Mouse (Mus musculus) WW6 (cell line): ENCODE data around the gene Pim1.

Source experiments
- DNase-seq: peaks from one replicate; pipeline ENCODE4 v3.0.0-alpha.2; 2013; ENCODE audit warnings: low read depth, low spot score

Pim1 gene

DNA sequence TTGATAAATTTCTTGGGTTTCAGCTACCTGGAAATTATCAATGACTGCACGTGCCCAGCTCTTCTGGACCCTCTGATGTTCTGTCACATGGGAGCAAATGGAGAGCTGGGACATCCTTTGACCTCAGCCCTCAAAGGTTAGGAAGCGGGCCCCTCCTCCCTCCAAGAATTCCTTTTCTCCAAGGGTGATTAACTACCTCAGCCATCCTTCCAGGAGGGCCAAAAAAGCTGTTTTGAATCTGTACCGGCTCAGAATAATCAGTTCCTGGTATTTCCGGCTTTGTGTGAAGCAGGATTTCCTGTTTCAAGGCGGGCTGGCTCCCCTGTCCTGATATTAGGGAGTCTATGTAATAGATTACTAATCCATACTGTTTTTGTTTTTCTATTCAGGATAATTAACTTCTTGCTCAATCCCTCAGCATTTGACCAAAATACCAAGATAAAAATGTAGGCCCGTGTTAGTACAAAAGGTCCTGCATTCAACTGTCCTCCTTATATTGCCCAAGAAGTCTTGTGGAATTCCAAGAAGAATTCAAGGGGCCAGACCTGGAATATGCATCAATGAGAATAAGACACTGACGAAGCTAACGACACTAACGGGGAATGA, 25.0 kb upstream of the Pim1 start:
- DNase-seq, result no peak

- no peak for DNase-seq
Observed at GRCm38 (mm10) chr17:29467030-29467429, 23.5 kb upstream of the Pim1 start.

- DNase-seq, result no peak
Observed at GRCm38 (mm10) chr17:29473466-29473865, 17.1 kb upstream of the Pim1 start.

GRCm38 (mm10) chr17:29474036-29474435, 16.5 kb upstream of the Pim1 start:
- DNase-seq, result no peak

GRCm38 (mm10) chr17:29475142-29475541, 15.4 kb upstream of the Pim1 start:
- no peak for DNase-seq

- DNase-seq, result no peak
Observed at GRCm38 (mm10) chr17:29476461-29476860, 14.1 kb upstream of the Pim1 start.

DNA sequence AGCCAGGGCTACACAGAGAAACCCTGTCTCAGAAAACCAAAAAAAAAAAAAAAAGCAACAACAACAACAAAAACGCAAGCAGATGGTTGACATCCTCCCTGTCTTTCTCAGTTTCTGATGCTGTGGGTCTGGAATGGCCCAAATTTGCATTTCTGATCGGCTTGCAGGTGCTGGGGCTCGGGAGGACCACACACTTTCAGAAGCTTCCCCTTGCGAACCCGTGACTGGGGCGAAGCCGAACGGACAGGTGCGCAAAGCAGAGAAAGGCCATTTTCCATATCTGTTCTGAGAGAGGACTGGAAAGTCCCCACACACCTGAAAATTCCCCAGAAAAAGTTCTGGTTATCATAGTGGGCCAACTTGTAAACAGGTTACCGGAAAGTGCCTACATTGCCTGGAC, 13.2 kb upstream of the Pim1 start:
- no peak for DNase-seq

DNA sequence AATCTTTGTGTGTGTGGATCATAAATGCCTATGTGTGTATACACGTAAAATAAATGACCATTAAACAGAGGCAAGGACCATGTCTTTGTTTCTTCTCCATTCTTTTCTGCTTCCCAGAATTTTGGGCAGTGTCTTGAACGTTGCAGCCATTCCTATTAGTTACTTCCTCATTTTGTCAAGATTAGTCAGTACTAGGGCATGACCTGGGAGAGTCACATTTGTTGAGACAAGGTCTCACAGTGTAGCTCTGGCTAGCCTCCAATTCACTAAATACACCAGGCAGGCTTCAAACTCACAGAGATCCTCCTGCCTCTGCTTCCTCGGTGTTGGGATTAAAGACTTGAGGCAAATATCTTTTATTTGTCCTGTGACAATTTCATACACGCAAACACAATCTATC, 12.3 kb upstream of the Pim1 start:
- DNase-seq, result no peak

GRCm38 (mm10) chr17:29480256-29480655, 10.3 kb upstream of the Pim1 start:
- no peak for DNase-seq

GRCm38 (mm10) chr17:29482632-29483031, 7.9 kb upstream of the Pim1 start:
- no peak for DNase-seq

DNA sequence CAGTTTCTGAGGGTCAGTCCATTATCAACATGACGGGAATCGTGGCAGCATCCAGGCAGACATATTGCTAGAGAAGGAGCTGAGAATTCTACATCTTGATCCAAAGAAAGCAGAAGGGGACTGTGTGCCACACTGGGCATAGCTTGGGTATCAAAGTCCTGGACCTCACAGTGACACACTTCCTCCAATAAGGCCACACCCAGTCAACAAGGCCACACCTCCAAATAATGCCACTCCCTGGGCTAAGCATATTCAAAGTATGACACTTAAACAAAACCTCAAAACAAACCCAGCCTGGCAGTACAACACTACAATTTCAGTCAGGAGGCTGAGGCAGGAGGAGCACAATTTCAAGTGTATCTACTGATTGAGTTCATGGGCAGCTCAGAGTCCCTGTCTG, 7.3 kb upstream of the Pim1 start:
- no peak for DNase-seq

GRCm38 (mm10) chr17:29484431-29484830, 6.1 kb upstream of the Pim1 start:
- DNase-seq, result no peak

DNA sequence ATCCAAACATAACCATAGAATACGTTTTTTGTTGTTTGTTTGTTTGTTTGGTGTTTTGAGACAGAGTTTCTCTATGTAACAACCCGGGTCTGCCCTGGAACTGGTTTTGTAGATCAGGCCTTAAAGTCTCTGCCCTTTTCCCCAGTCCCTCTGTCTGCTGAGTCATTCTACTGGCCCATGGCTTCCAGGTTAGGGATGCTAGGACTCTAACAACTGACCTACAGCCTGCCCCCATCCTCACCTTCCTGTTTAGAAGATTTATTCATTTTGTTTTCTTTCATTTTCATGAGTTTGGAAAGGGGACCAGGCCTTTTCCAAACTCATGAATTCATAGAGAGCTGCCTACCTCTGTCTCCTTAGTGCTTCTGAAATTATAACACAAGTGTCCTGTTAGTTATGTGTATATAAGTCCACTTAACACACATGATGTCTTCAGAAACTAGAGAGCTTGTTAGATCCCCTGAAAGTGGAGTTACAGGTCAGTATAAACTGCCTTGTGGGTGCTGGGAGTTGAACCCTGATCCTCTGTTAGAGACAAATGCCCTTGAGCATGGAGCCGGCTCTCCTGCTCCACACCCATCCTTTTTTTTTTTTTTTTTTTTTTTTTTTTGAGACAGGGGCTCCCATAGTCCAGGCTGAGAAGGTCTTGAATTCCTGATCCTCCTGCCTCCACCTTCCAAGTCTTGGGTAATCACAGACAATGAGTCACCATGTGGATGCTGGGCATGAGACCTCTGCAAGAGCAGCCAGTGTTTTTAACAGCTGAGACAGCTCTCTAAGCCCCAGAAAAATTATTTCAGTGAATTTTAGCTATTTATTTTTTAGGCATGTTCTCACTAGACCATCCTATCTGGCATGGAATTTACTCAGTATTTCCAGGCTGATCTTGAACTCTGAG, 5.0 kb upstream of the Pim1 start:
- DNase-seq, result no peak

GRCm38 (mm10) chr17:29488257-29488977, 2.1 kb upstream of the Pim1 start:
- no peak for DNase-seq

DNA sequence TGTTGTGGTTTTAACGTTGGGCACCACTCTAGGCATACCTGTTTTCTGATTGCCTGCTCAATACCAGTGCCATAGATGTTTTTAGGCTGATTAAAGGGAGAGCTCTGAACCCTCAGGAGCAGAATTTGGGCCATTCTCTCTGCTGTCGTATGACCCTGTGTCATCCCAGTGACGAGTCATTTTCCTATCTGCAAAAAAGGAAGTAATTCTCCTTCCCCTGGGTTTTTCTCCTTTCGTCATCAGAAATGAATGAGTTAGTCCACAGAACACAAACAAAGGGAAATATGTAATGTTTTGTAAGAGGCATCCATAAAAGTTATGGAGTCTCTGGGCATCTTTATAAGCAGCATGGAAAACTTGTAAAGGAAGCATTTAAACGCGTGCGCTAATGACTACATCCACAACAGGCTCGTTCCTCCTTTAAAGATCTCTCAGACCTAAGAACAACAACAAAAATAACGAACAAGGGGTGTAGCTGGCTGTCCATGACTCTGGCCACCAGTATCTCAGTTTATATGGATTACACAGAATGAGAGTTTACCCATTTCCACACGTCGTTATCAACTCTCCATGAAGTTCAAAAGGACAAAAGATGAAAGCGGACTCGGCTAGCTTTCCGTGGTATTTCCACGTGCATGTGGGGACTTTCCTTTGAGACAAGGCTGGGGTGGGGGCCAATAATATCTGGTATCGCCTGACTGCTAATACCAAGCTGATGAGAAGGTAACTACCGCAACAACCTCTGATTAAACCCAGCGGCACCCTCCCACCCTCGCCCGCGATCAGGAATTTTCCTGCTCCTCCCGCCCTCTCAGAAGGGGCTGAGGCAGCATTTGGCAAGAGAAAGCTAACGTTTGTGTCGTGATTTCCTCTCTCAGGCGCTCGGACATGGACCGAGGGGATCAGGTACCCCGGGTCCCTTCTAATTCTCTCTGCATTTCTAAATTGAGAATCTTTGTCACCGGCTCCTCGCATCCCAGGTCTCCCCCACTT, 1.3 kb upstream of the Pim1 start:
- no peak for DNase-seq

GRCm38 (mm10) chr17:29489971-29490712, 411 bp upstream of the Pim1 start:
- DNase-seq, result peak; percentile 99

GRCm38 (mm10) chr17:29491591-29492268, 1.2 kb downstream of the Pim1 start:
- DNase-seq, result no peak

DNA sequence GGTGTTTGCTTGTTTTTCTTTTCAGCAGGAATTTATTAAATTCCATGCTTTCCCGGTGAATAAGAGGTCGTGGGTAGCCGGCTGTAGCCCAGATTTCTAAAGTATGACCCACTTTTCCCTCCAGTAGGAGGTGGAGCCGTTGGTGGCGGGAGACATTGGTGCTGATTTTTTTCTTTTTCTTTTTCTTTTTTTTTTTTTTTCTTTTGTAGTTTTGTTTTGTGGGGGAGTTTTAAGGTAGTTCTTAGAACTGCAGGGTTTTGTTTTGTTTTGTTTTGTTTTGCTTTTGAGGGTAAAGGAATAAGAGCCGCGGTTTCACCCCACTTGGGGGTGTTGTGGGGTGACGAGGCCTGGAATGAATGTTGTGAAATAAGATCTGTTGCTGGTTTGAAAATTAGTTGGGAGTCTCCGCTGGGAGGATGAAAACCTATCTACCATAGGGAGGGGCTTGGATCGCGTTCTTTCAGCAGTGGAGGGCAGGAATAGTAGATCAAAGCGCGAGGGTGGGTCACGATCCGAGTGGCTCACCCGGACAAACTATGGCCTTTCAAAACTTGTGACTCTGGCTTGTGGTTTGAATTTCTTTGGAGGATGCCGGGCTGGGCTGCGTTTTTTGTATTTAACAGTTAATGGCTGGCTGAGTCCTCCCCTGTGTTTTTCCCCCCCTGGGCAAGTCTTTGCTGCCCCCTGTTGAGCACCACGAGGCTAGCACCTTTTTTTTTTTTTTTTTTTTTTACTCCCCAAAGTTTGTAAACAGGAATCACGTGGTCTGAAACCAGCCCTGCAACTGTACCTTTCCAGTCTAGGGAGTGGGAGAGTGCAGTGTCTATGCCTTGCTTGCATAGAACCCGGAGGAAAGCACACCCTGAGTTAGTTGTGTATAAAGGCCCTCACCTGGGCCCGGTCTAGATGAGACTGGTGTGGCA, 2.0 kb downstream of the Pim1 start:
- peak; percentile 61 for DNase-seq

- no peak for DNase-seq
Observed at GRCm38 (mm10) chr17:29493461-29493980, 3.0 kb downstream of the Pim1 start.
